Mouse (Mus musculus) kidney, adult 10 weeks (tissue): ENCODE results near the gene Olfml1. TPM values are rescaled to one million over a fixed set of nuclear protein-coding genes. Genes with fewer than 3 reads are reported as not detected.

ENCODE experiments used
- polyA plus RNA-seq: library from polyadenylated mRNA; stranded (reverse); fragments of 350-450 nt; fragmentation: Illumina TruSeq; extraction: RNeasy Lipid Tissue Mini Kit (QIAGEN cat#74804); gene quantifications from one replicate; pipeline ENCODE4 v1.2.3, GENCODE M21; 2014; ENCODE audit warnings: low read depth, low replicate concordance

Gene Olfml1
- 12.3 TPM for polyA plus RNA-seq

DNA sequence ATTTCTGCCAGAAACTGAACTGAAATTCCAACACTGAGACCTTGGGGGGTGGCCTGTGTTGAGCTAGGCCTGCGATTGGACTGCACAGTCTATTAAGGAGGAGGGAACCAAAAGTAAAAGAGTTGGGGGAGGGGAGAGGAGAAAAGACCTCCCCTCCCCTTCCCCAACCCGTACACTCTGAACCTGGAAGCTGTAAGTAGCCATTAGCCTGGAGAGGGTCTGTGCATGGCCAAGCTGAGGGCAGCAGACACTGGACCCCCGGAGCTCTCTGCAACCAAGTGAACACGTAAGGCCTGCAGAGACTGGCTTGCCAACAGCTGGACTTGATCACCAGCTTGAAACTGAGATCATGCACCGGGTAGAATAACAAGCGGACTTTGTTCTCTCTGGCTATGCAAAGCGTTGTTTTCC is at the start of gene Olfml1:
TSS of gene Olfml1 (plus strand) at position 186 of the 411 bp plus-strand sequence.

DNA sequence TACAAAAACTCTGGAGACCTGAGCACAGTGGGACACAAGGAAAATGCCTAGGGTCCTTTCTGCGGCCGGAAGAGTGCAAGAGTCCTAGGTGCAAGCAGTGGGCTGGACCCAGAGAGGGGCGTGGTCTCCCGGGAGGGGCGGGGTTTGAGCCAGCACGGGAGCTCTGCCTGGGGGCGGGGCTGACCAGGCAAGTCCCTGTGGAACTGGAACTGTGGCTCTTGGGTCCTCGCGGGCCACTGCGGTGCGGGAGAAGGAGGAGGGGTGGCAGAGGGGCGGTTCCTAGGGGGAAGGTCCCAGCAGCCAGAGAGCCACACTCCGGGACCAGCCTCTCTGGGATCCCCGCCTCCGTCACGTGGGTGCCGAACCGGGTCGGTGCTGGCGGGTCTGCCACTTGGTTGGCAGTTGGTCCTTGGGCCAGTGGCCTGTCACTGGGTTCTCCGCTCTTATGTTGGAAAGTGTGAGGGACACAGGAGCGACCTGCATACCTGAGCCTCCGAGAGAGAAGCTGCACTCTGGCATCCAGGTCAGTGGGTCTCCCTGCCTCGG is 27.7 kb downstream of the Olfml1 start, which contains the start of gene Ppfibp2:
TSS of gene Ppfibp2 (plus strand) at position 351 of the 546 bp plus-strand sequence.

DNA sequence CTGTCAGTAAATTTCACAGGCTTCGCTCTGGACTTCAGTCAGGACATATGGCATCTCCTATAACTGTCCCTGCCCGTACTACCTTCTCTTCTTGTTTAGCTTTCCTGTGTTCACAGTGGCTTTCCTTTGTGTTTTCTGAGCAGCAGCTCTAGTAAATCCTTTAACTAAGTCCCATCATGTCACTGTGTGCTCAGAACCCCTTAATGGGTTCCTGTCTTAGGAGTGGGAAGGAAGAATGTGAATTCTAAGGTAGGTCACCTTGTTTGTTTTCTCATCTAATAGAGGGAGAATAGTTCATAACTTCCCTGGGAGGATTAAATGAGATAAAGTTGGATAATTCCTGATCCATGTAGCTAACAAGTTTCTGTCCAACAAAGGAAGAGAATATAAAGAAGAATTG is 57.8 kb downstream of the Olfml1 start, which contains the start of gene 5330417H12Rik:
TSS of gene 5330417H12Rik (minus strand) at position 101 of the 400 bp plus-strand sequence.

Other genes with a start within 250 kb of the Olfml1 start
- 3.1 TPM for gene Syt9, start 196.7 kb upstream of the Olfml1 start, polyA plus RNA-seq
- gene Ppfibp2, start 27.8 kb downstream of the Olfml1 start, polyA plus RNA-seq, result 7.8 TPM
- gene 5330417H12Rik, start 57.7 kb downstream of the Olfml1 start, polyA plus RNA-seq, result not detected
- gene Cyb5r2, start 190.6 kb downstream of the Olfml1 start, polyA plus RNA-seq, result not detected
- gene Ovch2, start 233.8 kb downstream of the Olfml1 start, polyA plus RNA-seq, result not detected
- gene Olfr467, start 244.8 kb downstream of the Olfml1 start, polyA plus RNA-seq, result not detected